Mouse (Mus musculus) adrenal gland, postnatal 14 days (tissue): ENCODE results near the gene Mblac2. TPM values are rescaled to one million over a fixed set of nuclear protein-coding genes. Genes with fewer than 3 reads are reported as not detected.

Experiments used
- total RNA-seq: library from RNA; stranded (reverse); gene quantifications from 2 replicates; pipeline ENCODE4 v1.2.3, GENCODE M21; 2021

Mblac2 gene
- total RNA-seq, 1 experiment from 2014 or later, result 6.8 TPM

Other genes starting within 250 kb of the Mblac2 start
- gene Adgrv1, start 78.2 kb upstream of the Mblac2 start, total RNA-seq, result 1.5 and 1.9 TPM in 2 replicates
- 25.9 and 27.9 TPM in 2 replicates for gene Lysmd3, start 53.7 kb upstream of the Mblac2 start, total RNA-seq
- gene Polr3g, start 328 bp upstream of the Mblac2 start, total RNA-seq, result 4.0 and 5.1 TPM in 2 replicates
- gene Cetn3, start 71.7 kb downstream of the Mblac2 start, total RNA-seq, result 119 and 128 TPM in 2 replicates